Mouse (Mus musculus) embryonic fibroblast, embryonic 13.5 days (primary cell): ENCODE results near the gene Tns1. TPM values are rescaled to one million over a fixed set of nuclear protein-coding genes. Genes with fewer than 3 reads are reported as not detected.
A peak's percentile ranks its signal among the peaks of the same experiment; 100 is the strongest.

Source experiments
- H3K27ac ChIP-seq: 2 replicates; pipeline ENCODE4 v1.5.1; 2012; ENCODE audit warnings: low read length, control low read depth, inconsistent platforms; ENCODE audit not compliant: insufficient read depth
- H3K4me1 ChIP-seq: 2 replicates; pipeline ENCODE4 v1.6.1; 2011; ENCODE audit warnings: low read length; ENCODE audit not compliant: control insufficient read depth, insufficient read depth
- H3K4me3 ChIP-seq: 2 replicates; pipeline ENCODE4 v1.5.1; 2011; ENCODE audit warnings: mild to moderate bottlenecking, control low read depth, low read length; ENCODE audit not compliant: insufficient read depth
- CTCF ChIP-seq: IDR thresholded peaks from 2 replicates; pipeline ENCODE4 v1.5.1; 2011; ENCODE audit warnings: mild to moderate bottlenecking, control low read depth, low read length, moderate library complexity, borderline replicate concordance; ENCODE audit not compliant: insufficient read depth
- POLR2A ChIP-seq: IDR thresholded peaks from 2 replicates; pipeline ENCODE4 v1.6.1; 2011; ENCODE audit warnings: low read depth, mild to moderate bottlenecking, control low read depth, low read length, moderate library complexity
- polyA plus RNA-seq: library from polyadenylated mRNA; stranded (reverse); fragments of >200 nt; gene quantifications from 2 replicates; pipeline ENCODE4 v1.2.4, GENCODE M21; 2011; ENCODE audit warnings: low read depth; ENCODE audit not compliant: missing spikeins, insufficient read length

The Tns1 gene
- polyA plus RNA-seq, 1 experiment = 122 TPM

- no peak for TF ChIP-seq POLR2A
- no peak for TF ChIP-seq CTCF
- peaks cover 29% of the 10 kb centered on the region for H3K4me1 ChIP-seq
- no peak overlapping the region for H3K27ac ChIP-seq
- H3K4me3 ChIP-seq = no peak overlapping the region
Measured at GRCm38 (mm10) chr1:74022536-74022935, 101.7 kb downstream of the Tns1 start.

GRCm38 (mm10) chr1:74020235-74020634 lies 104.0 kb downstream of the Tns1 start:
- peaks cover 30% of the 10 kb centered on the region for H3K4me1 ChIP-seq
- TF ChIP-seq POLR2A = no peak
- TF ChIP-seq CTCF = no peak
- H3K4me3 ChIP-seq = no peak overlapping the region
- H3K27ac ChIP-seq = no peak overlapping the region

GRCm38 (mm10) chr1:74017399-74018172 lies 106.7 kb downstream of the Tns1 start:
- Histone ChIP-seq H3K4me1 (peaks cover 28% of the 10 kb centered on the region), H3K4me3 (no peak overlapping the region), H3K27ac (peak overlapping the region; percentile 89)
- TF ChIP-seq POLR2A = no peak
- no peak for TF ChIP-seq CTCF

- H3K27ac ChIP-seq = peak overlapping the region; percentile 89
- no peak overlapping the region for H3K4me3 ChIP-seq
- H3K4me1 ChIP-seq = peaks cover 30% of the 10 kb centered on the region
- TF ChIP-seq POLR2A = no peak
- no peak for TF ChIP-seq CTCF
Measured at GRCm38 (mm10) chr1:74016618-74017017, 107.6 kb downstream of the Tns1 start.

- peak overlapping the region; percentile 89 for H3K27ac ChIP-seq
- H3K4me3 ChIP-seq = no peak overlapping the region
- H3K4me1 ChIP-seq = peaks cover 30% of the 10 kb centered on the region
- no peak for TF ChIP-seq POLR2A
- no peak for TF ChIP-seq CTCF
Measured at GRCm38 (mm10) chr1:74015513-74016234, 108.6 kb downstream of the Tns1 start.

- no peak overlapping the region for H3K4me3 ChIP-seq
- peaks cover 30% of the 10 kb centered on the region for H3K4me1 ChIP-seq
- TF ChIP-seq CTCF = no peak
- no peak for TF ChIP-seq POLR2A
- H3K27ac ChIP-seq = peak overlapping the region; percentile 89
Measured at GRCm38 (mm10) chr1:74014538-74015327, 109.5 kb downstream of the Tns1 start.

GRCm38 (mm10) chr1:74013296-74014031 lies 110.8 kb downstream of the Tns1 start:
- TF ChIP-seq POLR2A (no peak), CTCF (no peak)
- Histone ChIP-seq H3K4me1 (peaks cover 40% of the 10 kb centered on the region), H3K27ac (no peak overlapping the region), H3K4me3 (no peak overlapping the region)

- no peak overlapping the region for H3K27ac ChIP-seq
- no peak for TF ChIP-seq POLR2A
- TF ChIP-seq CTCF = no peak
- H3K4me3 ChIP-seq = no peak overlapping the region
- H3K4me1 ChIP-seq = peaks cover 44% of the 10 kb centered on the region
Measured at GRCm38 (mm10) chr1:74012706-74013105, 111.5 kb downstream of the Tns1 start.

GRCm38 (mm10) chr1:74009495-74009894 lies 114.8 kb downstream of the Tns1 start:
- H3K27ac ChIP-seq = peak overlapping the region; percentile 89
- peaks cover 30% of the 10 kb centered on the region for H3K4me1 ChIP-seq
- no peak overlapping the region for H3K4me3 ChIP-seq
- TF ChIP-seq CTCF (no peak), POLR2A (no peak)

GRCm38 (mm10) chr1:74008966-74009365 lies 115.3 kb downstream of the Tns1 start:
- TF ChIP-seq CTCF = no peak
- no peak for TF ChIP-seq POLR2A
- H3K4me1 ChIP-seq = peaks cover 28% of the 10 kb centered on the region
- peak overlapping the region; percentile 89 for H3K27ac ChIP-seq

More at GRCm38 (mm10) chr1:74008966-74009365, 115.3 kb downstream of the Tns1 start:
- H3K4me3 ChIP-seq = no peak overlapping the region
